Mouse (Mus musculus): ENCODE measurements around the gene Gtf3c6. TPM values are rescaled to one million over a fixed set of nuclear protein-coding genes. Genes with fewer than 3 reads are reported as not detected.

Gene Gtf3c6
- polyA plus RNA-seq, 1 experiment = 31.6 TPM

GRCm38 (mm10) chr10:40246374-40247165 lies 11.3 kb downstream of the Gtf3c6 start, which contains the start of gene Rpf2:
Gene Rpf2, minus strand, starts transcription at chr10:40247036.
- Histone ChIP-seq H3K4me3 (ENCODE audit: insufficient read depth, low read length) (peak within 1 kb of the TSS; percentile 73), H3K4me1 (ENCODE audit: control insufficient read depth, insufficient read depth, low read length) (no peaks in the 10 kb centered on the region), H3K27ac (ENCODE audit: insufficient read depth, low read length) (no peak within 1 kb of the TSS)
- no peak for TF ChIP-seq CTCF (IDR thresholded peaks at IDR 0.05; ENCODE audit: extremely low read depth, insufficient read depth, low read length)
- TF ChIP-seq POLR2A (IDR thresholded peaks at IDR 0.05; ENCODE audit: extremely low read depth, insufficient read depth, low read length) = peak; percentile 67

GRCm38 (mm10) chr10:40237826-40238225 lies 20.1 kb downstream of the Gtf3c6 start:
- Histone ChIP-seq H3K4me3 (ENCODE audit: insufficient read depth, low read length) (no peak overlapping the region), H3K27ac (ENCODE audit: insufficient read depth, low read length) (no peak overlapping the region), H3K4me1 (ENCODE audit: control insufficient read depth, insufficient read depth, low read length) (no peaks in the 10 kb centered on the region)
- TF ChIP-seq POLR2A (IDR thresholded peaks at IDR 0.05; ENCODE audit: extremely low read depth, insufficient read depth, low read length) = no peak
- TF ChIP-seq CTCF (IDR thresholded peaks at IDR 0.05; ENCODE audit: extremely low read depth, insufficient read depth, low read length) = no peak

DNA sequence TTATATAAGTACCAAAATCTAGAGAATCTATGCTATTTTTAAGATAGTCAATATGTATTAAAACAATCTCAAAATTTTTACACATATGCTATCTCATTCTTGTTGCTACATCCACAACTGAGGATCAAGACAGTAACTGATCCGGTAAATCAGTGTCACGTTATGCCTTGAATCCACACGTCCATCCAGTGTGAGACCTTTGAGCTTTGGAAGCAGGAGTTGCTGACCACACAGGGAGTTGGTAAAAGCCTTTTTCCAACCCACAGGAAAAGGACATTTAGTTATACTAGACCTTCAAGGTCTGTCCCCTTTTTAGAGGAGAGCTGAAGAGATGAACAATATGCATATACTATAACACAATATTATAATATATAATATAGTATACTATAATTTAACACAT lies 24.7 kb downstream of the Gtf3c6 start:
- TF ChIP-seq CTCF (IDR thresholded peaks at IDR 0.05; ENCODE audit: extremely low read depth, insufficient read depth, low read length) (no peak), POLR2A (IDR thresholded peaks at IDR 0.05; ENCODE audit: extremely low read depth, insufficient read depth, low read length) (no peak)
- Histone ChIP-seq H3K4me3 (ENCODE audit: insufficient read depth, low read length) (no peak overlapping the region), H3K27ac (ENCODE audit: insufficient read depth, low read length) (no peak overlapping the region), H3K4me1 (ENCODE audit: control insufficient read depth, insufficient read depth, low read length) (no peaks in the 10 kb centered on the region)

DNA sequence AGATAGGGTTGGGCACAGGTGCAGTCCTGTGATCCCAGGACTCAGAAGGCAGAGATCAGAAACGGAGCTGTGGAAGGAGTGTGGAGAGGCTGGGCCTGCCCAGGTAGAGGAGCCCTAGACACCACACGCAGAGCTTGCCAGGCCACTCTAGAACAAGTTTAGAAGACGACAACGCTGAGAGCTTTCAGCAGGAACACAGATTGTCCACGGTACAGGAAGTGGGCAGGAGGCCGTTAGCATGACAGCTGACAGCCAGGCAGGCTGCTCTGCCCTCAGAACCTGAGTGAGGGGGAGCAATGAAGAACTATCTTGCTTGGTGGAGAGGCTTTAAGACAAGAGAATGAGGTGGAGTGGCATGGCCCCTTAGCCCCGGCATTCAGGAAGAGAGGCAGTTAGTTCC lies 25.5 kb downstream of the Gtf3c6 start:
- Histone ChIP-seq H3K27ac (ENCODE audit: insufficient read depth, low read length) (no peak overlapping the region), H3K4me1 (ENCODE audit: control insufficient read depth, insufficient read depth, low read length) (no peaks in the 10 kb centered on the region), H3K4me3 (ENCODE audit: insufficient read depth, low read length) (no peak overlapping the region)
- TF ChIP-seq CTCF (IDR thresholded peaks at IDR 0.05; ENCODE audit: extremely low read depth, insufficient read depth, low read length) = no peak
- no peak for TF ChIP-seq POLR2A (IDR thresholded peaks at IDR 0.05; ENCODE audit: extremely low read depth, insufficient read depth, low read length)

GRCm38 (mm10) chr10:40229725-40230124 lies 28.2 kb downstream of the Gtf3c6 start:
- no peak overlapping the region for H3K27ac ChIP-seq (ENCODE audit: insufficient read depth, low read length)
- TF ChIP-seq CTCF (IDR thresholded peaks at IDR 0.05; ENCODE audit: extremely low read depth, insufficient read depth, low read length) = no peak
- TF ChIP-seq POLR2A (IDR thresholded peaks at IDR 0.05; ENCODE audit: extremely low read depth, insufficient read depth, low read length) = no peak
- H3K4me3 ChIP-seq (ENCODE audit: insufficient read depth, low read length) = no peak overlapping the region
- no peaks in the 10 kb centered on the region for H3K4me1 ChIP-seq (ENCODE audit: control insufficient read depth, insufficient read depth, low read length)

DNA sequence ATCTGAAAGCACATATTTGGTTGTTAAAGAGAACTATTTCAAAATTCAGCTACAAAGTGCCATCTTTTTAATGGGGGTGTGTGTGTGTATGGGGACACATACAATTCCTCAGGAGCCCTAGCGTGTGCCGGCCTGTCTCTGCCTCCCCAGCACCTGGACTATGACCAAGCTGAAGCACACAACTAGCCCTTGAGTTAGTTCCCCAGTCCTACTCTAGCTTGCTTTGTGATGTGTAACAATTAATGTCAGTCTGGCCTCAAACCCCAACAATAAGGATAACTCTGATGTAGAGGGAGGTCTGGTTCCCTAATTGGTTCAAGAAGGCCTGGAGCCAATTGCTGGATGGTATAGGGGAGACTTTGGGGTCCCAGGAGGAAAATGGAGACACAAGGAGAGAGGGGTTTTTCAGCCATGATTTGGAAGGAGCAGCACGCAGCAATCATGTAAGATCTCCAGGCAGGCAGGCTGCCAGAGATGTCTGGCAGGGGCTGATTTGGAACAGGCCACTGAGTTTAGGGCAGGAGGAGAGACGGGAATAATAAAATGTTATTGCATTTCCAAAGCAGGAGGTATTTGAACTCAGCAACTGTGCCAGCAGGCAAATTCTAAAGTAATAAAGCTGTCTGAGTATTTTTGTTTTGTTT lies 30.1 kb downstream of the Gtf3c6 start:
- no peak for TF ChIP-seq POLR2A (IDR thresholded peaks at IDR 0.05; ENCODE audit: extremely low read depth, insufficient read depth, low read length)
- TF ChIP-seq CTCF (IDR thresholded peaks at IDR 0.05; ENCODE audit: extremely low read depth, insufficient read depth, low read length) = no peak
- Histone ChIP-seq H3K4me1 (ENCODE audit: control insufficient read depth, insufficient read depth, low read length) (no peaks in the 10 kb centered on the region), H3K4me3 (ENCODE audit: insufficient read depth, low read length) (no peak overlapping the region), H3K27ac (ENCODE audit: insufficient read depth, low read length) (no peak overlapping the region)

DNA sequence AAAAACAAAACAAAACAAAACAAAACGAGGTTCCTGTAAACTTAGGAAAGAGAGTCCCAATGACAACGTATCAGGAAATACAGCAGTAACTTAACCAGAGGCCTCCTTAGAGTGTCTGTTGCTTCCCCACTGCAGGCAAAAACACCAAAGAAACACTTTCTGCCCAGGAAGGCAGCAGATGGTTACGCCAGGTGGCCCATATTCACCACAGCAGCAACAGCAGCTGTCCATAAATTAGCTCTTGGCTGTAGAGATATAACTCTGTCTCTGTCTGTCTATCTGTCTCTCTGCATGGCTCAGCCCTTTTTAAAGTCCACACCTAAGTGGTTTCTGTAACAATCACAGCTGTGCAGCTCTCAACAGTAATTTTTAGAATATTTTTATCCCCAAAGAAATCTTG lies 39.0 kb downstream of the Gtf3c6 start:
- H3K4me3 ChIP-seq (ENCODE audit: insufficient read depth, low read length) = no peak overlapping the region
- no peak overlapping the region for H3K27ac ChIP-seq (ENCODE audit: insufficient read depth, low read length)
- no peaks in the 10 kb centered on the region for H3K4me1 ChIP-seq (ENCODE audit: control insufficient read depth, insufficient read depth, low read length)
- TF ChIP-seq POLR2A (IDR thresholded peaks at IDR 0.05; ENCODE audit: extremely low read depth, insufficient read depth, low read length) (no peak), CTCF (IDR thresholded peaks at IDR 0.05; ENCODE audit: extremely low read depth, insufficient read depth, low read length) (no peak)

GRCm38 (mm10) chr10:40212443-40213169 lies 45.3 kb downstream of the Gtf3c6 start:
- no peak overlapping the region for H3K27ac ChIP-seq (ENCODE audit: insufficient read depth, low read length)
- H3K4me3 ChIP-seq (ENCODE audit: insufficient read depth, low read length) = no peak overlapping the region
- no peak for TF ChIP-seq POLR2A (IDR thresholded peaks at IDR 0.05; ENCODE audit: extremely low read depth, insufficient read depth, low read length)
- peak; percentile 96 for TF ChIP-seq CTCF (IDR thresholded peaks at IDR 0.05; ENCODE audit: extremely low read depth, insufficient read depth, low read length)
- H3K4me1 ChIP-seq (ENCODE audit: control insufficient read depth, insufficient read depth, low read length) = no peaks in the 10 kb centered on the region

Other genes with a start within 250 kb of the Gtf3c6 start
- 0.40 and 0.52 TPM in 2 replicates for gene Mfsd4b1, start 232.8 kb downstream of the Gtf3c6 start, polyA plus RNA-seq (2012; rRNA removed)
- gene Slc16a10, start 115.8 kb downstream of the Gtf3c6 start, polyA plus RNA-seq (2012; rRNA removed) = 3.0 and 3.1 TPM in 2 replicates
- gene Rpf2, start 11.1 kb downstream of the Gtf3c6 start, polyA plus RNA-seq (2012; rRNA removed) = 16.0 and 21.2 TPM in 2 replicates
- gene Amd1, start 44.1 kb upstream of the Gtf3c6 start, polyA plus RNA-seq (2012; rRNA removed) = 103 and 105 TPM in 2 replicates
- gene Cdk19, start 81.5 kb upstream of the Gtf3c6 start, polyA plus RNA-seq (2012; rRNA removed) = 39.7 and 41.0 TPM in 2 replicates

All from cortical plate, adult 2 months (tissue).